Mouse (Mus musculus) cerebellum, adult 18-20 months (tissue): ENCODE measurements around the gene Smg6.

ENCODE experiments used
- DNase-seq, 2 experiments: peaks; one replicate each; pipeline ENCODE4 v3.0.0; 2021

The Smg6 gene

DNA sequence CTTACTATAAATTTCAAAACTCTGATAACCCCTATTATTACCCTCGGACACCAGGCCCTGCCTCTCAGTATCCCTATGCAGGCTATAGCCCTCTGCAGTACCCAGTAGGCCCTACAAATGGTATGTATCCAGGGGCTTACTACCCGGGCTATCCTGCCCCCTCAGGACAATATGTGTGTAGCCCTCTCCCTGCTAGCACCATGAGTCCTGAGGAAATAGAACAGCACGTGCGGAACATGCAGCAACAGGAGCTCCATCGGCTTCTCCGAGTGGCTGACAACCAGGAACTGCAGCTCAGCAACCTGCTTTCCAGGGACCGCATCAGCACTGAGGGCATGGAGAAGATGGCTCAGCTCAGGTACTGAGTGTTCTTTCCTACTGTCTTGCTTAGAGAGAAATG is 4.8 kb downstream of the Smg6 start:
- DNase-seq = no peak

DNA sequence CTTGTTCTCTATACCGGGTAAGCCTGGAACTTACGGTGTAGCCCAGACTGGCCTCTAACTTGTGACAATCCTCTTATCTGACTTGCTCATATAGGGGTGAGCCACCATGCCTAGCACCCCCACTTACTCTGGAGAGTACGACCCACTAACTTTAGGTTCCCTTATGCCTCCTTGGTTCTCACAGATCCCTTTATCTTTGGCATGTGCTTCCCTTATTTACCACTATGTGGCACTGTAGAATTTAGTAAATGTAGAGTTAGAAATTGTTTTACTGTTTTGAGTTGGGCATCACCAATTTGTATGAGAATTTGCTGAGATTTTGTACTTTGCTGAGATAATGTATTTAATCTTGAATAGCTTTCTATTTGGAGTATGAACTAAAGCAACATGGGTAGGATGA is 20.7 kb downstream of the Smg6 start:
- peak; percentile 11 to 20 for DNase-seq

DNA sequence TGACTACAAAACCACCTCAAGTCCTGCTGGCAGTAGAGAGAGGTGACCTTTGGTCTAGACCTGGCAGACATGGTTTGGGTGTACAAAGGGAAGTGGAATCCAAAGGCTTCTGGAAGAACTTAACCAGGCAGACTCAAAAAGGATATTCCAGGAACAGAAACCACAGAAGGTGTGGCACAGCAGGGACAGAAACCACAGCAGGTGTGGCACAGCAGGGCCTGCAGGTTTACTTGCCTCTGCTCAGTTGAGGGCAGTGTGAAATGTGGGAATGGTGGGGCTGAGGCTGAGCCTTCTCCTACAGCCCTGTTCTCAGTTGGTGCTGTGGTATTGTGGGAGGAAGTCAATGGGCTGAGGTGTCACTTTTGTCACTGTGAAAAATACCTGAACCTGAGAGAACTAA is 29.3 kb downstream of the Smg6 start:
- DNase-seq = peak; percentile 14 to 26

DNA sequence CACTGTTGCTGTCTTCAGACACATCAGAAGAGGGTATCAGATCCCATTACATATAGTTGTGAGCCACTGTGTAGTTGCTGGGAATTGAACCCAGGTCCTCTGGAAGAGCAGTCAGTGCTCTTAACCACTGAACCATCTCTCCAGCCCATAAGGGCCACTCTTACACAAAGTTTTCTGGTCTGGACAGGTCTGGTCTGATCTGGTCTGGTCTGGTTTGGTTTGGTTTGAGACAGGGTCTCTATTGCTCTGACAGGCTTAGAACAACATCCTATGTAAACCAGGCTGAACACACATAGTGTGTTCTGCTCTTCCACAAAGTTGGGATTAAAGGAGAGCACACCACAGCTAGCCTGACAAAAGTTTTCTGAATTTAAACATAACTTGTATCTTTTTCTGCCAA is 30.4 kb downstream of the Smg6 start:
- no peak for DNase-seq

DNA sequence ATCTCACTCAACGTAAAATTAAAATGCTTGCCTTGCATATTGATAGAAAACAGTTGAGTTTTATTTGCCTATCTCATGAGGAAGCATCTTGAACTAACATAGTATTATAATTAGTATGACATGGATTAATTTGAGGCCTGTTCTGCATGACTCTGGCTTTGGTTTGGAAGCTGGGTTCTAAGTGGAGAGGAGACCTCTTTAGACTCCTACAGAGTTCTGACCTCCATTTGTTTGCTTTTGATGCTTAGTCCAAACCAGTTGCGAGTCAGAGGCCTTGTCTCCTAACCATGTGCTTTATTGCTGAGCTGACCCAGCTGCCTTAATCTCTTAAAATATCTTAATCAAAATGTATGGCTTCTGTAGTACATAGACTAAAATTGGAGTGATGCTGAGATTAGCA is 32.0 kb downstream of the Smg6 start:
- DNase-seq = no peak

DNA sequence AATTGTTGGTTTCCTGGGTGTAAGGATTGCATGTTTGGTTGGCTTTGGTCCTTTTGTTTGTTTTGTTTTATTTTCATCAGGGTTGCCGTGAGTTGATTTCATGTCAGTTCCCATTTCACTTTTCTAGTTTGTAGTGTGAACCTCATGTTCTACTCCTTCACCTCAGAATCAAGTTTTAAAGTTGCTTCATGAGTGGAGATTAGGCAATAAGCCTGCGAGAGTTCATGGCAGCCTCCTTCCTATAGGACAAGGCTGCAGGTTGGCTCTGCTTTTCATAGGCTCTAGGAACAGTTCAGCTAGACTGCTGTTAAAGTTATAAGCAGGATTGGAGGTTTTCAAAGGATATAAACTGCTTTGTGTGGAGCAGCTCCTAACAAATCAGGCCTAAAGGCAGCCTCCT is 33.9 kb downstream of the Smg6 start:
- no peak for DNase-seq

DNA sequence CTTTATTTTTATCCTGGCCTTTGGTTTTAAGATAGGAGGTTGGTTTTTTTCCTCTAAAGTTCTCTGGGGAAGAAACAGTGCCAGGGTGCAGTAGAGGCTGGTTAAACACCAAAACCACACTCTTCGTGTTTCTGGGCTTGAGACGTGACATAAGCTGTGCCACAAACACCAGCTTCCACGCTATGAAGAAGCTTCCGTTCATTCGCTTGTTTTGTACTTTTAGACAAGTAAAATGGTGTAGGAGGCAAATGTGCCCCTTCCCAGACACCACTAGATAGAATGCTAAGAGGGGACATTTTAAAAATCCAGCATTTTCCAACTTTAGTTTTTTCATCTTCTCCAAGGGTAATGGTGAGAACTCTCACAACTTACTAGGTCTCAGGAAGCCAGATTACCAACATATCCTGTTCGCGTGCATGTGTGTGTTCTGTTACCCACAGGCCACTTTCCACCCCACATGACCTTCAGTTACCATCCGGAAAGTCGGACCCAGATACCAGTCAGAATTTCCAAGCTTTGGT is 34.5 kb downstream of the Smg6 start:
- DNase-seq = no peak

DNA sequence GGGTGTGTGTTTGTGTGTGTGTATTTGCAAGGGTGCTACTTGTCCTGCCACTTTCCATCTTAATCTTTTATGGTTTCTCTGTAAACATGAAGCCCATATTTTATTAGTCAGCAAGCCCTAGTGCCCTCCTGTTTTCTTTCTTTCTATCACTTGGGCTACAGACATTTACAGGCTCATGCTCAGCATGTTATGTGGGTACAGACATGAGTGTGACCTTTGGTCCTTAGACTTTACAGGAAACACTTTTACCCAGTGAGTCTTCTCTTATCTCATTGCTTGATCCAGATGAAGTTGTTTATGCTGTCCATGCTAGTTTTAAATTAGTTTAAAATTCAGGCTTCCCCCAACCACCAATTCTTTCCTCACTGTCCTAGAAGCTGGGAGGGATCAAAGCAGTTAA is 36.3 kb downstream of the Smg6 start:
- DNase-seq = no peak

DNA sequence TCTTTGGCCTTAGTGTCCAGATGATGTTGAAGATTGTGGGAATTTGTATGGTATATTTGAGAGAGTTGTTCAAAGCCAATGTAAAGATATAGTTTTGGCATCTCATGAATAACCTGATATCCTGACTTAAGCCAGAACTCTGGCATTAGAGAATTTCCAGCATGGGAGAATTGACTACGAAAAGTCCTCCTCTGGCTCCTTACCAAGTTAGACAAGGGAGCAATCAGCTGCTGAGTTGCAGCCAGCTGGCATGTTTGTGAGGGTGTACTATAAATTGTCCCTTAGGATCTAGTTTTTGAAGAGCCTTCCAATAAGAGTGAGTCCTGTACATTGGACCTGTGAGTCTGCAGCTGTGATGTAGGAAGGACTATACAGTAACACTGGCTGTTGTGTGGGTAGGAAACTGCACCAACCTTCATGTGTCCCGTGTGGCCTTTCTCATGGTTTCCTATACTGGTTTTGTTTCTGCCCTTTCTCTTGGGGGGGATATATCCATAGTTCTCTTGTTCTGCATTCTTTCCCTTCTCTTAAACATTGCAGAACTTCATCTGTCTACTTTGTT is 37.3 kb downstream of the Smg6 start:
- peak; percentile 16 for DNase-seq

DNA sequence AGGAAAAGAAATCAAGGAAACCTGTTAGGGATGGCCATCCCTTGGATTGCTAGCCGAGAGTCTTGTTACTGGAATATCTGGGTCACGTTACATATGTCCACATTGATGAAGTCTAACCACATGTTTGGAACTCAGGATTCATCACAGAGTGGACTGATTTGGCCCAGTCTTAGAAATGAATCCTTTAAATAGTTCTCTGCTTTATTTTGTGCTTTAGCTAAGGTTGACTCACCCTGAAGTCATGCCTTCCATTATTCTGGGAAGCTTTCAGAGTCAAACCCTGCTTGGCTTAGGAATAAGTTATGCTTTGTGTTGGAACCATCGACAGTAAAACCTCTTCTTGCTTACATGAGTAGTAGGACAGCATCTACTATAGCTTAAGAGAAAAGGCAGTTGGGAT is 39.9 kb downstream of the Smg6 start:
- no peak for DNase-seq

DNA sequence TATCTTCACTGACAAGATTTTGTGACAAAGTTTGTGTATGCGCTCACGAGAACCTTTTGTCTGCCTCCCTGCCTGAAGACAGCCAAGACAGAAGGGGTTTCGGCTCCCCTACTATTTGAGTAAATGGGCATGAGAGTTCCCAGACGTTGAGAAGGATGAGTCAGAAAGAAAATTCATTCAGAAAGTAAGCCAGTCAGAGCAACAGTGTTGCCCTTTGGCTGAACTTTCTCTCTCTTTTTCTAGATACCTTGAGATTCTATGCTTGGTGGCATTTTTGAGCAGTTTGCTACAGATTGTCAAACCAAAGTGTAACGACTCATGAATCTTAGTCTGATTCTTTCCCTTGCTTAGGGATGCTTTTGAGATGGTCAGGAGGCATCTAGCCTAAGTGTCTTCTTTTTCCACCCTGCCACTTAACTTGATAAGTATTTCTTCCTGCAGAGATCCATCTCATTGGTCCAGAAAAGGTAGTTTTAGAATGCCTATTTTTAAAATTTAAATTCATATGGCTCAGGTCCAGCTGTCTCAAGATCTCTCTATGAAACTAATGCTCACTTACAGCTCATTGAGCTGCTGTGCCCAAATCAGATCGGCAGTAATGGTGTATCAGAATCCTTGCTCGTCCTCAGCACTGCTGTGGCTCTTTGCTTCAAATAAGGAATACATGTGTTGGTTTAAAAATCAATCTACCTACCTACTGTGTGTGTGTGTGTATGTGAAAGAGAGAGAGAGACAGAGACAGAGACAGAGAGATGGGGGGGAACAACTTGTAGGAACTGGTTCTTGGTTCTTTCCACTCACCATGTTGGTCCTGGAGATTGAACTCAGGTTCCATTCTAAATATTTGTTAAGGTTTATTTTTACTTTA is 47.9 kb downstream of the Smg6 start:
- no peak for DNase-seq

DNA sequence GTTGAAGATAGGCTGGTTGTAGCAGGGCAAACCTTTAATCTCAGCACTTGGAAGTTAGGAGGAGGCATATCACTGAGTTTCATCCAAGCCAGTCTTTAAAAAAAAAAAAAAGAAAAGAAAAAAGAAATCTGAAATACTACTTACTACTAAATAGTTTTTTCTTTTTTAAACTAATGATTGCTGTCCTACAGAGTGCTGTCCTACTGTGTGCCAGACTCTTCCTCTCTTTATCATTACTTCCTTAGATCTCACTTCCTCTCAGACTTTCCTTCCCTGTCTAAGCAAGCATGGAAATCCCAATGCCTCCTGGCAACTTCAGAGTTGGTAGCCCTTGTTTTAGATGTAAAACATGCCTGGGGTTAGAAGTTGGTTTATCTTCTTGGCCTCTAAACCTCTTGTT is 49.0 kb downstream of the Smg6 start:
- DNase-seq = no peak

DNA sequence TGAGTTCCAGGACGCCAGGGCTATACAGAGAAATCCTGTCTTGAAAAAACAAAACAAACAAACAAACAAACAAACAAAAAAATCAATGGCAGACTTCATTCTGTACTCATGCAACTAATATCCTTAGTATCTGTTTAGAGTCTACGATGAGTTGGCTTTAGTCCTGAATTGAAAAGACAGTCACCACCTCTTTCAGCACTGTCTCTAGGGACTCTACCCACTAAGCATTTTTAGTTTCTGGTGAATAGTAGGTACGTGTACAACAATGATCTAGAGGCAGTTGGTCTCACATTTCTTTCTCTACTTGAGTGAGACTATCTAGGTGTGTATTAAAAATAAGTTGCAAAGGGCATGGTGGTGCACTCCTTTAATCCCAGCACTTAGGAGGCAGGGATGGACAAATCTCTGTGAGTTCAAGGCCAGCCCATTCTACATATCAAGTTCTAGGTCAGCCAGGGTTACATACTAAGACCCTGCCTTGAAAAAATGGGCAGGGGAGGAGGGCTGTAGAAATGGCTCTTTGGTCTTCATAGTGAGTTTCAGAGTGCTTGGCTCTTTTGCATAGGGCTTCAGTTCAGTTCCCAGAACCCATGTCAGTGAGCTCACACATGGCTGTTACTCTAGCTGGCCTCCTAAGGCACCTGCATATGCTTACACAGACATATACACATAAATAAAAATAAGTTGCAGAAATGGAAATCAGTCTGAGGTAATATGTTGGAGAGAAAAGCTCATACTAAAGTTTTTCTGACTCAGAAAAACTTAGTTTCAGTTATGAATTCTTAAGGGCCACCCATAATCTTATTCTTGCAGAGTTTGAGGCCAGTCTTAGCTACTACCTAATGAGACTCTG is 51.4 kb downstream of the Smg6 start:
- DNase-seq = no peak

DNA sequence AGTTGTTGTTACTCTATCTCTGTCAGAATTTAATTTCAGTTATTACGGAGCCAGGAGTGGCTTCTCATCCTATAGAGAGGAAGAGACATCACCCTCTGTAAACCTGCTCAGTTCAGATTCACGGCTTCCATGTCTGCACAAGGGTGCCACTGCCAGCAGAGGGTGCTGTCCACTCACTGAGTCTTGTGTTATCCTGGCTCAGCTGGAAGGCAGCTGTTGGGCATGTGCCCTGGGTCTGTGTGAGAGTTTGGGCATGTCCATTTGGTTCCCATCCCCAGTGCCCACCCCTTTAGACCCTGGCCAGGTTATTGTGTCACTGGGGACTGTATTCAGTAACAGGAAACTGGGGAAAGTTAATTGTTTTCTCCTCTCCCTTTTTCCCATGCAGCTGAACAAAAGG is 55.8 kb downstream of the Smg6 start:
- peak; percentile 67 to 72 for DNase-seq

DNA sequence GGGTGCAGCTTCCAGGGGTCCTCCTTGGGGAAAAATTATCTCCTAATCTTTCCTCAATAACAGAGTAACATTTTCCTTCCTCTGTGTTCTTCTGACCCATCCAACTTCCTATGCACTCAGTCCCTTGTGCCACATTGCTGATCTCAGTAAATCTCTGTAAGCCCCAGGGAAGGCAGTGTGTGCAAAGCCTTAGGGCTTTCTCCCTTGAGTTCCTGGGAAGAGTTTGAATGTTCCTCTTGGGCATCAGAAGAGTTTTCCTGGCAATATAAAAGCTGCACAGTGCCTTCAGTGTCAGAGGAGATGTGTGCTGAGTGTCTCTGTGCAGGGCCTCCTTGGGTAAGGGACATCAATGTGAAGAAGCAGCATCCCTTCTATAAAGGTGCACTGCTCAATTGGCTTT is 56.6 kb downstream of the Smg6 start:
- no peak for DNase-seq

DNA sequence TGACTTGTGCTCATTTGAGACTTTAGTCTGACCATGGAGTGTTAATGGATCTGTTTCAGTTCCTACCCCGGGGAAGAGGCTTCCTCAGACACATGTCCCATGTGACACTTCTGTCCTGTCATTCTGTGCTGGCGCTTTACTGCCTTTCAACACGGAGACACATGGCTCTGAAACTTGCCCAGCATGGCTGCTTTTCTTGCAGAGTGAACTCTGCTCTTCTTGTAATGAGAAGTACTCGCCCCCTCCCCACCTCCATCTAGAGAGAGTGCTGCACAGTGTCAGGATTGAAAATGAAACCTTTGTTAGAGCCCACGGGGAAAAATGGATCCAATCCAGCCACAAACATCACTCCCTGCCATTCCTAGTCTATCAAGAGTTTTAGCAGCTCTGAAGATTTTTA is 62.5 kb downstream of the Smg6 start:
- no peak for DNase-seq

DNA sequence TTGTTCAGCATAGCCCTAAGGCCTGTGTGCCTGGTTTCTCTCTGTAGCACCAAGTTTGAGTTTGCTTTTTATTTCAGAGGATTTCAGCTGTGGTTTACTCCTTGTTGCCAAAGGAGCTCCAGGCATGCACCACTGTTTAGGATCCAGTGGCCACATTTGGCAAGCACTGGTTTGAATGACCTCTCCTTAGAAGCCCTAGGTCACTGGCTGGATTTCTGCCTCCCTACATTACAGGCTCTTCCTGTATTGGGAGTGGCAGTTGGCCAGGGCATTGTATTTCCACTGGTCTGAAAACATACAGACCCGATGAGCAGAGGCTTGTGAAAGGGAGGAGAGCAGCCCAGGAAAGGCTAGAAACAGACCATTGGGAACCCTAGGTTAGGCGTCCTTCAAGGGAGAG is 63.4 kb downstream of the Smg6 start:
- DNase-seq = no peak

DNA sequence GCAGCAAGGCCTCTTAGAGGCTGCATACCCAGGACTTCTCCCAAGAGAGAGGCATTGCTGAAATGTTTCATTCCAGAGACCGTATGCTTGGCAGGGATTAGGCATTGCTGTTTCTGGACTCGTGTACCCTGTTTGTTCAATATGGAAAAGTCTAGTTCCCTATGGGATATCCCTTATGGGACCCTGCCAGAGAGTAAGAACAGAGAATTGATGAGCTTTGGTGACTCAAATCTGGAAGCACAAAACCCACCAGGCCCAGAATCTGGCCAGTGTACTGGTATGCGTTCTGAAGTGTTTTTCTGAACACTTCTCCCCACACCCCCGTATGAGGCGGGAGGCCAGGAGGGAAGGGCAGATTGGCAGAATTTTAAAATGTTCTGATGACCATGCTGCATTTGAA is 64.9 kb downstream of the Smg6 start:
- no peak for DNase-seq

DNA sequence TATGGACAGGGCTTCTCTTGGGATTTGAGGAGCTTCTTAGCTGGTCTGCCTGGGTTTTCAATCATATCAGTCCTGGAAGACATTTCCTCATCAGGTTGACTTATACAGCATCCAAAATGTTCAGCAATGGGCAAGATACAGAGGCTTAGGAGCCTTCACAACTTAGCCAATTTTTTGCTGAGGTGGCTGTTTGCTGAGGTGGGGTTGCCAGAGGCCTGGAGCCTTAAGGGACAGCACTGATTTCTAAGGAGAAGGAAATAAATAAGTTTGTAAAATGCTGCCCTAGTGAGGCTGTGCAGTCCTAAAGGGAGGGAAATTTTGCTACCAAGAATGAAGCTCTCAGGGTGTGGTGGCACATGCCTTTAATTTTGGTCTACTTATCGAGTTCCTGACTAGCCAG is 65.7 kb downstream of the Smg6 start:
- DNase-seq = no peak

DNA sequence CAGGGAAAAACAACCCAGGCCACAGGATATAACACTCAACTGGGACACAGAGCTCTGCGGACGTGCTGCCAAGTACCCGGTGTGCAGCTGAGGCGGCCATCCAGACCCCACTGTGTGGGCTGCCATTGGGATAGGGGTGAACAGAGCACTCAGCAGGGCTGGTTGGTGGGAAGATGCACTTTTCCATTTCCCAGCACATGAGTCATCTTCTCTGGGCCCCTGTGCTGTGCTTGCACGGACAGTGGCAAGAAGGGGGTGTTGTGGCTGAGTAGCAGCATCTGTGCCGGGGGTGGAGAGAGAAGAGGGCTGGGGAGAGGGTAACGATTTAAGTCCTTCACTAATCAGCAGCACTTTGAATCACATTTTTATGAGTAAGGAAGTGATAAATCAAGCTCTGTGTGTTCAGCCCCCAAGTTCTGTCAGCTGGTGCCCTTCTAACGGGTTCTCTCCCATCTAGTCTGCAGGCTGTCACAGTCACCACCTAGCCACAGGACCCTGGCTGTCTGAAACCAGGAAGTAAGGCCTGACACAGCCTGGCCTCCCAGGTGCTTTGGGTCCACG is 66.9 kb downstream of the Smg6 start:
- no peak for DNase-seq

DNA sequence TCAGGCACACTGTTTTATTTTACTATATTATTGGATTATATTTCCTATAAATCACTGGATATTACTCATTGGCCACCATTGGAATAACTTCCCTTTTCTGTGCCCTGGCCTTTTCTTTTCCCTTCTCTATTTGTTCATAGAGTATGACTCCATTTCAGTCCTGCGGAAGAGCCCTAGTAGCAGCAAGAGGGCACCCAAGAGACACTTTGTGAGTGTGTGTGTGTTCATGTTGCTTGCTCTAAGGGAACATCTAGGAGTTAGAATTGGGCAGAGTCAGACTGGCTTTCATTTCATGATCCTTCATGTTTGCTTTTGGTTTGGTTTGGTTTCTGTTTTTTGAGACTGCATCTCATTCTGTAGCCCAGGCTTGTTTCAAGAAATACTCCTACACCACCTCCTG is 68.5 kb downstream of the Smg6 start:
- no peak for DNase-seq

DNA sequence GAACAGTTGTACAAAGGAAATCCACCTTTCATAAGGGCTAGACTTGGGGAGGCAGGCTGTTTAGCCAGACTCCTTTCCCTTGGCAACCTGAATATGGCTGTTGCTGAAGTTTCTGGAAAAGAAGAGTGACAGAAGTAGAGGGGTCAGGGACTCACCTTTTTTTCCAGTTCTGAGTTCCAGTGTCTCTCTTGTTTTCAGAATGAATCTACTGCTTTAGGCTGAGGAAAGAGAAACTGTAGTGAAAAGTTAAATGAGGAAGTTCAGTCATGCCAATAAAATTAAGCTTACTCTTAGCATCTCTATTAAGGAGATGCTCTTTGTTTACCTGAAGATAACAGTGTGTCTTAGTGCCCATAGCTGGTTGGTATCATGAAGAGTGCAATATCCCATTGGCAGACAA is 69.2 kb downstream of the Smg6 start:
- DNase-seq = no peak

DNA sequence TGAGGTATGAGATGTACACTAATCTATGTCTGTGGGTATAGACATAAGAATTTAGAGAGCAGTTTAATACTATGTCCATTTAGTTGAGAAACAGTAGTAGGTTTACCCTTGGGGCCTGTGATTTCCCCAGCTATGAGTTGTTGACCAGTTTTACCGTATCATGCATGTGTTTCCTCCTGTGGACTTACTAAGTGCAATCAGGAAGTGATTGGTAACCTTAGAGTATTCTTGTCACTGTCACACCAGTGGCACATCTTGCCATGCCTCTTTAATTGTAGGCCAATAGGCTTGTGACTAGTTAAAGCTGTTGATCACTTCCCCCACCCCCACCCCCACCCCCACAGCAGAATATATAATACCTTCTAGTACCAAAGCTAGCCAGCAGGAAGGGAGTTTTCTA is 70.9 kb downstream of the Smg6 start:
- no peak for DNase-seq
